Mouse (Mus musculus): ENCODE measurements at regions not wholly inside any gene's neighbourhood (a gene's known extent, or its start where the extent isn't known, plus 50 kb on each side); places are given as distances from the start of the nearest gene placed in this dataset.

GRCm38 (mm10) chr9:23651300-23651699, 428.4 kb downstream of the Bmper start:
- Histone ChIP-seq H3K9ac (ENCODE audit: low read depth, low read length) (no peak overlapping the region), H3K9me3 (ENCODE audit: control insufficient read depth, low read length) (no peaks in the 10 kb centered on the region), H3K4me3 (ENCODE audit: low read length) (no peak overlapping the region), H3K4me2 (ENCODE audit: low read length) (no peak overlapping the region), H3K27ac (ENCODE audit: low read depth, low read length) (no peak overlapping the region), H3K27me3 (replicated peaks; ENCODE audit: control insufficient read depth, insufficient read depth, low read length) (no peaks in the 10 kb centered on the region), H3K4me1 (ENCODE audit: control insufficient read depth, insufficient read depth, low read depth, low read length) (no peaks in the 10 kb centered on the region), H3K36me3 (ENCODE audit: control insufficient read depth, insufficient read depth, low read length) (no peaks in the 10 kb centered on the region)
- no peak for ATAC-seq
- WGBS: 94% methylated on average over 2 of the region's 2 CpGs

- Histone ChIP-seq H3K36me3 (ENCODE audit: control insufficient read depth, insufficient read depth, low read length) (no peaks in the 10 kb centered on the region), H3K27ac (ENCODE audit: low read depth, low read length) (no peak overlapping the region), H3K9ac (ENCODE audit: low read depth, low read length) (no peak overlapping the region), H3K4me2 (ENCODE audit: low read length) (no peak overlapping the region), H3K4me1 (ENCODE audit: control insufficient read depth, insufficient read depth, low read depth, low read length) (no peaks in the 10 kb centered on the region), H3K4me3 (ENCODE audit: low read length) (no peak overlapping the region), H3K27me3 (replicated peaks; ENCODE audit: control insufficient read depth, insufficient read depth, low read length) (no peaks in the 10 kb centered on the region), H3K9me3 (ENCODE audit: control insufficient read depth, low read length) (no peaks in the 10 kb centered on the region)
- no peak for ATAC-seq
- 71% methylated on average over 2 of the region's 2 CpGs for WGBS
Measured at GRCm38 (mm10) chr9:23653086-23653485, 430.2 kb downstream of the Bmper start.

GRCm38 (mm10) chr9:23654777-23655176, 431.9 kb downstream of the Bmper start:
- H3K36me3 ChIP-seq (ENCODE audit: control insufficient read depth, insufficient read depth, low read length): no peaks in the 10 kb centered on the region
- H3K9ac ChIP-seq (ENCODE audit: low read depth, low read length): no peak overlapping the region
- H3K9me3 ChIP-seq (ENCODE audit: control insufficient read depth, low read length): no peaks in the 10 kb centered on the region
- H3K4me3 ChIP-seq (ENCODE audit: low read length): no peak overlapping the region
- no peaks in the 10 kb centered on the region for H3K27me3 ChIP-seq (replicated peaks; ENCODE audit: control insufficient read depth, insufficient read depth, low read length)
- no peak overlapping the region for H3K27ac ChIP-seq (ENCODE audit: low read depth, low read length)
- no peak overlapping the region for H3K4me2 ChIP-seq (ENCODE audit: low read length)
- WGBS: 88% methylated on average over 1 of the region's 1 CpGs
- ATAC-seq: no peak
- H3K4me1 ChIP-seq (ENCODE audit: control insufficient read depth, insufficient read depth, low read depth, low read length): no peaks in the 10 kb centered on the region

- no peaks in the 10 kb centered on the region for H3K27me3 ChIP-seq (replicated peaks; ENCODE audit: control insufficient read depth, insufficient read depth, low read length)
- no peak overlapping the region for H3K4me2 ChIP-seq (ENCODE audit: low read length)
- H3K4me3 ChIP-seq (ENCODE audit: low read length): no peak overlapping the region
- no peak for ATAC-seq
- H3K4me1 ChIP-seq (ENCODE audit: control insufficient read depth, insufficient read depth, low read depth, low read length): no peaks in the 10 kb centered on the region
- H3K9ac ChIP-seq (ENCODE audit: low read depth, low read length): no peak overlapping the region
- no peak overlapping the region for H3K27ac ChIP-seq (ENCODE audit: low read depth, low read length)
- H3K9me3 ChIP-seq (ENCODE audit: control insufficient read depth, low read length): no peaks in the 10 kb centered on the region
- no peaks in the 10 kb centered on the region for H3K36me3 ChIP-seq (ENCODE audit: control insufficient read depth, insufficient read depth, low read length)
Measured at GRCm38 (mm10) chr9:23665960-23666359, 431.8 kb upstream of the Npsr1 start.

- 86% methylated on average over 4 of the region's 4 CpGs for WGBS
- no peak overlapping the region for H3K4me3 ChIP-seq (ENCODE audit: low read length)
Measured at GRCm38 (mm10) chr9:23669230-23669629, 428.6 kb upstream of the Npsr1 start.

GRCm38 (mm10) chr9:23670642-23671041, 427.2 kb upstream of the Npsr1 start:
- H3K9ac ChIP-seq (ENCODE audit: low read depth, low read length): no peak overlapping the region
- H3K27me3 ChIP-seq (replicated peaks; ENCODE audit: control insufficient read depth, insufficient read depth, low read length): no peaks in the 10 kb centered on the region
- no peaks in the 10 kb centered on the region for H3K9me3 ChIP-seq (ENCODE audit: control insufficient read depth, low read length)
- no peak overlapping the region for H3K4me2 ChIP-seq (ENCODE audit: low read length)
- no peaks in the 10 kb centered on the region for H3K36me3 ChIP-seq (ENCODE audit: control insufficient read depth, insufficient read depth, low read length)
- H3K4me3 ChIP-seq (ENCODE audit: low read length): no peak overlapping the region
- no peaks in the 10 kb centered on the region for H3K4me1 ChIP-seq (ENCODE audit: control insufficient read depth, insufficient read depth, low read depth, low read length)
- WGBS: 52% methylated on average over 5 of the region's 5 CpGs
- H3K27ac ChIP-seq (ENCODE audit: low read depth, low read length): no peak overlapping the region
- ATAC-seq: no peak

More at GRCm38 (mm10) chr9:23669230-23669629, 428.6 kb upstream of the Npsr1 start:
- no peak overlapping the region for H3K9ac ChIP-seq (ENCODE audit: low read depth, low read length)
- H3K27ac ChIP-seq (ENCODE audit: low read depth, low read length): no peak overlapping the region
- H3K27me3 ChIP-seq (replicated peaks; ENCODE audit: control insufficient read depth, insufficient read depth, low read length): no peaks in the 10 kb centered on the region
- H3K4me2 ChIP-seq (ENCODE audit: low read length): no peak overlapping the region
- H3K9me3 ChIP-seq (ENCODE audit: control insufficient read depth, low read length): no peaks in the 10 kb centered on the region
- H3K4me1 ChIP-seq (ENCODE audit: control insufficient read depth, insufficient read depth, low read depth, low read length): no peaks in the 10 kb centered on the region
- no peak for ATAC-seq
- no peaks in the 10 kb centered on the region for H3K36me3 ChIP-seq (ENCODE audit: control insufficient read depth, insufficient read depth, low read length)

- Histone ChIP-seq H3K4me2 (ENCODE audit: low read length) (no peak overlapping the region), H3K27me3 (replicated peaks; ENCODE audit: control insufficient read depth, insufficient read depth, low read length) (no peaks in the 10 kb centered on the region), H3K9ac (ENCODE audit: low read depth, low read length) (no peak overlapping the region), H3K9me3 (ENCODE audit: control insufficient read depth, low read length) (no peaks in the 10 kb centered on the region), H3K4me1 (ENCODE audit: control insufficient read depth, insufficient read depth, low read depth, low read length) (no peaks in the 10 kb centered on the region), H3K4me3 (ENCODE audit: low read length) (no peak overlapping the region), H3K36me3 (ENCODE audit: control insufficient read depth, insufficient read depth, low read length) (no peaks in the 10 kb centered on the region), H3K27ac (ENCODE audit: low read depth, low read length) (no peak overlapping the region)
- 96% methylated on average over 4 of the region's 4 CpGs for WGBS
- no peak for ATAC-seq
Measured at GRCm38 (mm10) chr9:23673347-23673860, 424.4 kb upstream of the Npsr1 start.

GRCm38 (mm10) chr9:23674833-23675232, 423.0 kb upstream of the Npsr1 start:
- H3K4me1 ChIP-seq (ENCODE audit: control insufficient read depth, insufficient read depth, low read depth, low read length): no peaks in the 10 kb centered on the region
- no peak overlapping the region for H3K4me3 ChIP-seq (ENCODE audit: low read length)
- 44% methylated on average over 8 of the region's 8 CpGs for WGBS
- H3K27me3 ChIP-seq (replicated peaks; ENCODE audit: control insufficient read depth, insufficient read depth, low read length): no peaks in the 10 kb centered on the region
- H3K9me3 ChIP-seq (ENCODE audit: control insufficient read depth, low read length): no peaks in the 10 kb centered on the region
- H3K27ac ChIP-seq (ENCODE audit: low read depth, low read length): no peak overlapping the region
- no peak for ATAC-seq
- no peaks in the 10 kb centered on the region for H3K36me3 ChIP-seq (ENCODE audit: control insufficient read depth, insufficient read depth, low read length)
- H3K4me2 ChIP-seq (ENCODE audit: low read length): no peak overlapping the region
- no peak overlapping the region for H3K9ac ChIP-seq (ENCODE audit: low read depth, low read length)

- Histone ChIP-seq H3K4me3 (ENCODE audit: low read length) (no peak overlapping the region), H3K4me2 (ENCODE audit: low read length) (no peak overlapping the region), H3K9ac (ENCODE audit: low read depth, low read length) (no peak overlapping the region), H3K27ac (ENCODE audit: low read depth, low read length) (no peak overlapping the region), H3K36me3 (ENCODE audit: control insufficient read depth, insufficient read depth, low read length) (no peaks in the 10 kb centered on the region), H3K9me3 (ENCODE audit: control insufficient read depth, low read length) (no peaks in the 10 kb centered on the region), H3K4me1 (ENCODE audit: control insufficient read depth, insufficient read depth, low read depth, low read length) (no peaks in the 10 kb centered on the region), H3K27me3 (replicated peaks; ENCODE audit: control insufficient read depth, insufficient read depth, low read length) (no peaks in the 10 kb centered on the region)
- ATAC-seq: no peak
Measured at GRCm38 (mm10) chr9:23689456-23689855, 408.3 kb upstream of the Npsr1 start.
